Mouse (Mus musculus) adrenal gland, postnatal 10 days (tissue): ENCODE measurements around the gene Plppr5. TPM values are rescaled to one million over a fixed set of nuclear protein-coding genes. Genes with fewer than 3 reads are reported as not detected.

Experiments used
- DNase-seq: peaks from one replicate; pipeline ENCODE4 v3.0.0; 2021; ENCODE audit warnings: mixed read lengths
- long read RNA-seq, 2 experiments: library from polyadenylated mRNA; stranded (forward); transcript quantifications; one replicate each; pipeline ENCODE4 v2.0.0; 2021
- total RNA-seq, 2 experiments: library from RNA; stranded (reverse); gene quantifications; 2 replicates each; pipeline ENCODE4 v1.2.3; 2021

Plppr5 gene
- total RNA-seq, result 1 to 10 TPM in 1 of 2 experiments, under 1 TPM in 1; 0.78 to 1.2 TPM
- long read RNA-seq, experiment 1, full-length matches to known transcripts, result 2 of 2 reads
- long read RNA-seq, experiment 1, partial matches to known transcripts, result 0 of 2 reads
- long read RNA-seq, experiment 1, other reads (novel, unspliced or antisense), result 0 of 2 reads
- long read RNA-seq, experiment 2, partial matches to known transcripts, result 0 of 1 reads
- long read RNA-seq, experiment 2, other reads (novel, unspliced or antisense), result 1 of 1 reads

DNA sequence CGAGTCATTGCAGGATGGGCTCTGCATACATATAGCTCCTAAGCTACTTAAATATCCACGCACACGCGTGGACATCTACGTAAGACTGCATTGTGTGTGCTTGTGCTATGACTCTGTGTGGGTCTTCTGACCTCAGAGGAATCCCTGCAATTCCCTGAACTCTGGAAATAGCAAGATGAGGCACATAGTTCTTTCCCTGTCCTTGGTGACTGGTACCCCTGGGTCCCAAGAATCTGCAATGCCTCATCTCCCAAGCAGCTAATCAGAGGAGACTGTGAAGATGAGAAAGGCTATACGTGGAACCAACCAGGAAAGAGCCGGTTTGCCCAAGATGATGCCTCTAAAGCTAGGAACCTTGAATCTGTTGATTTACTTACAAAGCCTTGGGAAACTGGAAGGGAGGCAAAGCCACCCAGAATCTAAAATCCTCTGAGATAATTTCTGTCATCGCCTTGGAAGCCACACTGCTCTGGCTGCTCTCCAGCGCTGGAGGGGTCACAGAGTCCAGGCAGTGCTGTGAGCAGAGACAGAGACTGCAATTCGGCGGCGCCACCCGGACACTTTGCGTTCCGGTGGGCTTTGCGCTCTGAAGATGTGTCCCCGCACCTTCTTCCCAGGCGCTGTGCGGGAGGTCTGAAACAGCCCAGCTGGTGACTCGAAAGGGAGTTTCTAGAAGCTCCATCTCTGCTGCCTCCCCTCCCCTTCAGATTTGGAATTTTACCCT is at the start of gene Plppr5:
Plppr5 (plus strand) TSS at position 308 of the 724 bp plus-strand sequence.
- peak; percentile 43 for DNase-seq

GRCm38 (mm10) chr3:117549899-117550298 is 24.7 kb upstream of the Plppr5 start:
- no peak for DNase-seq

GRCm38 (mm10) chr3:117550526-117550925 is 24.1 kb upstream of the Plppr5 start:
- no peak for DNase-seq

DNA sequence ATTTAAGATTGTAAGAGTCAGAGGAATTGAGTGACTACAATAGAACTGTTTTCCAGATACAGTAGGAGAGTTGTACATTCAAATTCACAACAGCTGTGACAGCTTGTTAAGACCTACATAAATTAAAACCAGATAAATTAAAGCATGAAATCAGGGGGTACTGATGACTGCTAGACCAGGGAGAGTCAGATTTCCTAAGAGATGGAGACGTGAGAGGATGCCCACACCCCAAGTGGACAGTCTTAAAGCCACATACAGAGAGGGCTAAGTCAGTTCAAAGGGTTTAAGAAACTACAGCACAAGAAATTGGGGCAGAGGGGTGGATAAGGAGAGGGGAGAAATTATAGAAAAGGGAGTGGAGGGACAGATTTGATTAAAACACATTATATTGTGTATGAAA is 17.7 kb upstream of the Plppr5 start:
- no peak for DNase-seq

DNA sequence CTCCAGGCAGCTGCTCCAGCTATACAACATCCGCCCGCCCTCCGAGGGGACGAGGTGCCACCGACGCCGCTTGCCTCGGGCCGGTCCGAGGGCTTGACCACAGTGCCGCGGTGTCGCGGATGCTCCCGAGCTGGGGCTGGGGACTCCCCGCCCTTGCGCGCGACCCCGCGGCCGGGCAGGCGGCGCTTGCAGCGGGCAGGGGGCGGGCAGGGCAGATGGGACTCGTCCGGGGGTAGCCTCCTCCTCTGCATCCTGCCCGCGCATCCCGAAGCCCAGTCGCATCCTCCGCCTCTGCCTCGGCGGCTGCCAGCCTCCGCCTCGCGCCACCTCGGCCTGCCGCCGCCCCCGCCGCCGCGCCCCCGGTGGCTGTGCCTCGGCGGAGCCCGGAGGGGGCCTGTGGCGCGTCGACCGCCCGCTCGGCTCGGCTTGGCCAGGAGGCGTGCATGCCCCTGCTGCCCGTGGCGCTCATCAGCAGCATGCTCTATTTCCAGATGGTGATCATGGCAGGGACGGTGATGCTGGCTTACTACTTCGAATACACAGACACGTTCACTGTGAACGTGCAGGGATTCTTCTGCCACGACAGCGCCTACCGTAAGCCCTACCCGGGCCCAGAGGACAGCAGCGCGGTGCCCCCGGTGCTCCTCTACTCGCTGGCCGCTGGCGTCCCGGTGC is 754 bp downstream of the Plppr5 start:
- DNase-seq, result peak; percentile 19

DNA sequence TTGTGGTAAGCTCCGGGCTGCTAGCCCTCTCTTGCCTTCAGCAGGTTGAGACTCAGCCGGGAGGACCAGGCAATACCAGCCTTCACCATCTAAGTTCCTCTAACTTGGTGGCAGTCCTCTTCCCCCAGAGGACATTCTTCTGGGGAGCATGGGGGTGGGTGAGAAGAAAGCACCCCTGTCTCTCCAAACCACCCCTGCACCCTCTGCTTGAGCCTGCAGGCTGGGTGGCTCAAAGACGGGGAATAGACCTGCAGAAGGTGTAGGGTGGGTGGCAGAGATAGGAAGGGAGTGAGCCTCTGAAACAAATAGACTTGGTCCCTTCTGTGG is 1.3 kb downstream of the Plppr5 start:
- no peak for DNase-seq

DNA sequence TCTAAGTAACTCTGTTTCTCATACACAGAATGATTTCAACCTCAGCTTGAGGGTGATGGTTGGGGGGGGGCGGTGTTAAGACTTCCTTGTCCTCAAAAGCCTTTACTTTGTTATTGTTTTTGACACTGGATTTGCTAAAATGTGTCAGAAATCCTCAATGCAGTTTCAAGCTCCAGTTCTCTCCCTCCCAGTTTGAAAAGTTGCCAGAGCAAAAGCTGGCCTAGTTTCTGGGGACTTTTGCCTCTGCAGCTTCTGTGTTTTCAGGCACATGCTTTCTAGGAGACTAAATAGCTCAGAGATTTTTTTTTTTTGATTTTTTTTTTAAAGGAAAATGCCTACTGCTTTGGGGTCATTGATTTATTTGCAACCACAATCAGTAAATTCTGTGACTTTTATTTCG is 2.7 kb downstream of the Plppr5 start:
- peak; percentile 5 for DNase-seq

- DNase-seq, result no peak
Observed at GRCm38 (mm10) chr3:117582628-117583027, 8.0 kb downstream of the Plppr5 start.

- DNase-seq, result no peak
Observed at GRCm38 (mm10) chr3:117602404-117602803, 27.8 kb downstream of the Plppr5 start.

DNA sequence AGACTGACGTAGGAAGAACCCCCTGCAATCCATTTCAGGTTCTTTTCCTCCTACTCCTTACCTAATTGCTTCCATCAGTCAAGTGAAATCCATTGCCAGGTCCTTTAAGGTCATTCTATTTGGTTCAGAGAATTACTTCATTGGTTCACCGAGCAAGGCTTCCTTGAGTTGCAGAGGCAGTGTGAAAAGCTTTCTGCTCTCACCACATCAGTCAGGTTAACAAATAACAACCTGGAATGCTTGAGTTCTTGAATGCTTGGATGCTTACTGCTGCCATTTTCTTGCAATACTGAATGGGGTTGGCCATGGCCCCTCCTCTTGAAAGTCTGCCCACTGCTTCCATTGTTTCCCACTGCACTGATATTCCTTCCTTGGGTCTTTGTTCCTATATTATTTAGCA is 28.8 kb downstream of the Plppr5 start:
- DNase-seq, result no peak

GRCm38 (mm10) chr3:117606383-117606782 is 31.7 kb downstream of the Plppr5 start:
- no peak for DNase-seq

DNA sequence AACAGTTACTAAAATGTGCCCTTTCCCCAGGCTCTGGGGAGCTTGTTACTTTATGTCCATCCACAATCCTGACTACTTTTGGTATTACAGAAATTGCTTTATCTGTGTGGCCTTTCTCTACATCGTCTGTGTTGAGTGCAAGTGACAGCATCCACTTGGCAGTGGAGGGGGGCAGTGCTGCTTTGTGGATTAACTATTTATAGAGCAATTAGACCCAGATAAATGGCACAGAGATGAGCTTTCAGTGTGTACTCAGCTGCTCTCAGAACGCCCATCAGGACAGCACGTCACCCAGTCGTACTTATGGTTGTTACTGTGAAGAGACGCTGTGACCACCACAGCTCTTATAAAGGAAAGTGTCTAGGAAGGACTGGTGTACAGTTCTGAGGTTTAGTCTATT is 36.8 kb downstream of the Plppr5 start:
- DNase-seq, result no peak

DNA sequence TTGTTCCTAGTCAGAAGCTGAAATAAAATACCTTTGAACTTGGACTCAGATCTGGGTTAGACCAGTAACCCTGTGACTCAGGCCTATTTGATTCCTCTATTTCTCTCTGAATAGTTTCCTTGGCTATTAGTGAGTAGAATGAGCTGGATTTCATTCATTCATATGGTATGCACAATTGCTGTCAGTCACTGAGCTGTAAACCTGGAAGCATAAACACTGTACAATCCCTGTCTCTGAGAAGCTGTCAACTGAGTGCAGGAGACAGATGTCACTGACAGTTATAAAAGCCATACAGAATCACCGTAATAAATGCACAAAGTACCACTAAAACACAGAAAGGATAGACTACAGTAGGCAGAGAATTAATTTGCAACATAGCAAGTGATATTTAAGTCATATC is 40.2 kb downstream of the Plppr5 start:
- DNase-seq, result no peak

DNA sequence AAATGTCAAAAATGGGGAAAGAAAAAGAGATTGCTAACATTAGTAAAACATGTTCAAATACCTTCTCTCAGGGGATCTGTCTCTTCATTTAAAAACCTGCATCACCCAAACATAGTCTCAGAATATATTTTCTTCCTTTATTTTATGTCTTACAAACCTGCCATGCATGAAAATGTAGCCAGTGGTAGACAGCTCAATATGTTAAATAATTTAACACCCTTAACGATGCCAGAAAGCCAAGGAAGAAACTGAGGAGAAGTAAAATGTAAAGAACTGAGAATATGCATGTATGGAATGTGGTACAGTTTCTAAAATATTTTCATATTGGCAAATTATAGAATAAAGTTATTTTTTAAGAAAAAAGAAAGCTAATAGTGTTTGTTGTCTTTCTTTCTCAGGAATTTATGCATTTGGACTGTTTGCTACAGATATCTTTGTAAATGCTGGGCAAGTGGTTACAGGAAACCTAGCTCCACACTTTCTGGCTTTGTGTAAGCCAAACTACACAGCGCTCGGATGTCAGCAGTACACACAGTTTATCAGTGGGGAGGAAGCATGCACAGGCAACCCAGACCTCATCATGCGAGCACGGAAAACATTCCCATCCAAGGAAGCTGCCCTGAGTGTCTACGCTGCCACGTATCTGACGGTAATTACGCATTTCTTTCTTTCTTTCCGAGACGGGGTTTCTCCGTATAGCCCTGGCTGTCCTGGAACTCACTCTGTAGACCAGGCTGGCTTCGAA is 50.8 kb downstream of the Plppr5 start:
- DNase-seq, result no peak

- DNase-seq, result no peak
Observed at GRCm38 (mm10) chr3:117628799-117629198, 54.2 kb downstream of the Plppr5 start.

- DNase-seq, result peak; percentile 3
Observed at GRCm38 (mm10) chr3:117630332-117630731, 55.7 kb downstream of the Plppr5 start.

GRCm38 (mm10) chr3:117648612-117649011 is 74.0 kb downstream of the Plppr5 start:
- no peak for DNase-seq

DNA sequence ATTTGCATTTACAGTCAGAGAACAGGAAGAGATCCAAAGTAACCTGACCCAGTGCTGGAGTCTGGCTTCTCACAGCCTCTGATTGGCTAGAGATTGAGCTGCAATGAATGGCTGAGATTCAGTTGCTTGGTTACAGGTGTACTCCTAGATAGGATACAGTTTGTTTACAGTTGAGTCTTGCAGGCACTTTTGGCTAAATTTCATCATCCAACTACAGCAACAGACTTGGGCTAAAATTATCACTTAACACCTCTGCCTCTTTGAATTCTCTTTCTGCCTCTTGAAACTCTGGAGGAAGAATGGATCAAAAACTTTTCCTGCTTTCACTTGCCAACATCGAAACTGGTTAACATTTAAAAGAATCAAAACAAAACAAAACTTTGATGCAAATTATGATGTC is 89.7 kb downstream of the Plppr5 start:
- DNase-seq, result no peak

GRCm38 (mm10) chr3:117679189-117679588 is 104.6 kb downstream of the Plppr5 start:
- no peak for DNase-seq

GRCm38 (mm10) chr3:117684640-117685039 is 110.0 kb downstream of the Plppr5 start:
- DNase-seq, result no peak

GRCm38 (mm10) chr3:117686036-117686435 is 111.4 kb downstream of the Plppr5 start:
- DNase-seq, result no peak

DNA sequence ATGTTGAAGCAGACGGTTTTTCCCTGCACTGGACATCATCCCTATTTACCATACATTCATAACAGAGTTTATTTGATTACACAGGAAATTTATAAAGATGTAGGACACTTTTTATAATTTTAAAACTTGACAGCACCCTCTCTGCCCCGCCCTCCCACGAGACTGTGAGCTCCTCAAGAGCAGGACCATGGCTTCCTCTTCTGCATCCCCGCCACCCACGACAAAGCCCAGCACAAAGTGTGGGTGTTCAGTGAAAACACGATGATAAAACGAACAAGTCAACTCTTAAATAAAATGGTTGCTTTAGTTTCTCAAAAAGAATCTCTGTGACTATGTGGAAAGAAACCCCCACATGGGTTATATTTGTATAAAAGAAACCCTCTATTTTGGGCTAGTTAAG is 112.0 kb downstream of the Plppr5 start:
- no peak for DNase-seq

DNA sequence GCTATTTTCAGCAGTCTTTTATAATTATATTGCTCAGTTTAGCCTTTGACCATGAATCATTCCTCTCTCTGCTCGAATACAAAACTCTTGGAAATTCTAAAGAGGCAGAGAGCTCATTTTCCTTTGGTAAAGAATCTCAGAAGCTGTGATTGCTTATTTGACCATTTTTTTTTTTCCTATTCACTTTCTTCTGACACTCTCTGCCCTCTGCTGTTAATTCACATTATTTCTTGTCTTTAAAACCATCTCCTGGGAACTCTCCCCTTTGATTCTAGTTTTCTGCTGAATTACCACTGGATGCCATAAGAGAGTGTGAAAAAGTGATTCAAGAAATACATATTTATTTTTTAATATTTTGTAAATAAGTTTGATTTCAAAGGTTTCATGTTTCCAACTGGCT is 120.1 kb downstream of the Plppr5 start:
- no peak for DNase-seq
